Mouse (Mus musculus): ENCODE data around the gene Cept1.

DNA sequence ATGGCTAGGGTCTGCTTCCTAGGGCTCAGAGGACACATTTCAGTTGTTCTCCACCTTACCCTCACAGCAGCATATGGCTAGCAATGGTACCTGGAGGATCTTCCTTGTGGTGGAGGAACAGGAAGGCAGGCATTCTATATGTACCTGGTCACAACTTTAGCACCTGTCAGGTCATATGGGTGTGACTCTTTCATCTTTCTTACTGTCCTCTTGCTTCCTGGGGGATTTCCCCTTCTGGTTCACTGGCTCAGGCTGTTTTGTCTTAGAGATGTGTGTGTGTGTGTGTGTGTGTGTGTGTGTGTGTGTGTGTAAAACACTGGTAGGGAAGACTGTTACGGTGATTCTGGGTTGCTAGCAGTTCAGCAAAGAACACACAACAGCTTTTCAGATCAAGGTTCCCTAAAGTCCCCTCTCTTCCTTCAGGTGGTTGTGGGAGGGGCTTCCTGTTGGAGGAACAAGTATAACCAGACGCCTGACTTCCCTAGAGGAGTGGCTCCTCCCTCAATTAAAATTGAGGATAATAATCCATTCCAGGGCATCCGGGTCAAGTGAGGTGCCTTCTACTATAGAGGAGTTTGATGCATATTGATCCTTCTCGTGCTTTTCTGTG lies 63.7 kb downstream of the Cept1 start:
- TF ChIP-seq CTCF (IDR thresholded peaks at IDR 0.05; ENCODE audit: borderline replicate concordance, insufficient read depth, low read depth, low read length) (no peak), POLR2A (IDR thresholded peaks at IDR 0.05; ENCODE audit: borderline replicate concordance, insufficient read depth, low read length) (no peak)
